Mouse (Mus musculus) testis, adult 2 months (tissue): ENCODE data around the gene Lemd1.

Experiments used
- CTCF ChIP-seq: fragments of 200-500 bp; IDR thresholded peaks from 2 replicates; pipeline ENCODE4 v1.5.1; 2012; ENCODE audit warnings: low read depth, mild to moderate bottlenecking, inconsistent platforms, low read length, moderate library complexity; ENCODE audit not compliant: control insufficient read depth, insufficient read depth, insufficient replicate concordance
- POLR2A ChIP-seq: fragments of 200-500 bp; IDR thresholded peaks from 2 replicates; pipeline ENCODE4 v1.6.1; 2012; ENCODE audit warnings: low read depth, mild to moderate bottlenecking, inconsistent platforms, low read length, moderate library complexity; ENCODE audit not compliant: control insufficient read depth

DNA sequence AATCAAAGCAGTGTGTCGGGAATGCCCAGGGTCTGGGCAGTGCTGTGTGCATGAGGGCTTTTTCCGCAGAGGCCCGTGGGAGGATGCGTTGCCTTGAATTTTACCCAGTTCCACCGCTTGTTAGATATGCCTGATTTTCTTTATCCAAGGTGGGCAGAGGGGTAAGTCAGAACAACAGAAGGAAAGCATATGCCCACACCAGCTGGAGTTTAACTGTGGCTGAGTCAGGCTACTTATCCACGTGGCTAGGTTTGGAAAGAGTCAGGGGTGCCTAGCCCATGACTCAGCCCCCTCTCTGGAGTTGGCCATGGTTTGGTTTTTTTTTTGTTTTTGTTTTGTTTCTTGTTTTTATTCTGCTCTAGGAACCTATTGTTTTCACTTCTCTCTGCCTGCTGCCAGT lies 8.0 kb downstream of the Lemd1 start:
- no peak for TF ChIP-seq CTCF
- TF ChIP-seq POLR2A = no peak
